Mouse (Mus musculus) liver, postnatal 0 days (tissue): ENCODE results near the gene Rbm33. TPM values are rescaled to one million over a fixed set of nuclear protein-coding genes. Genes with fewer than 3 reads are reported as not detected.

Experiments used
- ATAC-seq: fragments of 200-750 bp; cut with Nextera tagmentation; 2 replicates; pipeline ENCODE4 v1.8.0; 2017; ENCODE audit warnings: mild to moderate bottlenecking, moderate library complexity
- DNase-seq: peaks from one replicate; pipeline ENCODE4 v3.0.0-alpha.2; 2016
- H3K27ac ChIP-seq: fragments of 300-500 bp; sonication (generic); 2 replicates; pipeline ENCODE4 v1.5.1; 2014; ENCODE audit warnings: antibody characterized with exemption, moderate library complexity, mild to moderate bottlenecking, low read depth
- H3K27me3 ChIP-seq: fragments of 300-500 bp; sonication (generic); 2 replicates; pipeline ENCODE4 v1.6.1; 2014; ENCODE audit warnings: low read length, control low read depth, mixed read lengths; ENCODE audit not compliant: insufficient read depth
- H3K36me3 ChIP-seq: fragments of 300-500 bp; sonication (generic); replicated peaks from 2 replicates; pipeline ENCODE4 v1.6.1; 2014; ENCODE audit warnings: mild to moderate bottlenecking, control low read depth, low read length, moderate library complexity, mixed read lengths; ENCODE audit not compliant: insufficient read depth
- H3K4me1 ChIP-seq: fragments of 300-500 bp; sonication (generic); 2 replicates; pipeline ENCODE4 v1.6.1; 2014; ENCODE audit warnings: antibody characterized with exemption, mild to moderate bottlenecking, control low read depth; ENCODE audit not compliant: insufficient read depth
- H3K4me2 ChIP-seq: fragments of 300-500 bp; sonication (generic); 2 replicates; pipeline ENCODE4 v1.6.1; 2014; ENCODE audit warnings: low read depth, mild to moderate bottlenecking, low read length, moderate library complexity, mixed read lengths
- H3K4me3 ChIP-seq: fragments of 300-500 bp; sonication (generic); 2 replicates; pipeline ENCODE4 v1.5.1; 2014; ENCODE audit warnings: low read depth, low read length
- H3K9ac ChIP-seq: fragments of 300-500 bp; sonication (generic); replicated peaks from 2 replicates; pipeline ENCODE4 v1.6.1; 2014; ENCODE audit warnings: mild to moderate bottlenecking, moderate library complexity
- H3K9me3 ChIP-seq: fragments of 300-500 bp; sonication (generic); 2 replicates; pipeline ENCODE4 v1.6.1; 2016; ENCODE audit warnings: mild to moderate bottlenecking, control low read depth, low read length, mixed read lengths
- CTCF ChIP-seq: sonication (generic); IDR thresholded peaks from 2 replicates; pipeline ENCODE4 v1.5.1; 2016; ENCODE audit warnings: antibody characterized with exemption, low read depth
- EP300 ChIP-seq: IDR thresholded peaks from 2 replicates; pipeline ENCODE4 v1.6.1; 2016; ENCODE audit warnings: antibody characterized with exemption, low read depth, mild to moderate bottlenecking
- WGBS: fragments of 180-500 bp; shearing (Covaris S2); extraction: QIAGEN DNeasy Blood & Tissue Kit; methylation state at CpG from one replicate; pipeline ENCODE4 v1.1.7; 2014; ENCODE audit not compliant: insufficient replicate concordance; 5-methylcytosine and 5-hydroxymethylcytosine counted together
- polyA plus RNA-seq: library from polyadenylated mRNA; unstranded; fragments of >200 nt; fragmentation: Nextera tagmentation; extraction: Ambion mirVana; gene quantifications from 2 replicates; pipeline ENCODE4 v1.2.1, GENCODE M21; 2015

The Rbm33 gene
- polyA plus RNA-seq, result 4.4 and 5.4 TPM in 2 replicates

DNA sequence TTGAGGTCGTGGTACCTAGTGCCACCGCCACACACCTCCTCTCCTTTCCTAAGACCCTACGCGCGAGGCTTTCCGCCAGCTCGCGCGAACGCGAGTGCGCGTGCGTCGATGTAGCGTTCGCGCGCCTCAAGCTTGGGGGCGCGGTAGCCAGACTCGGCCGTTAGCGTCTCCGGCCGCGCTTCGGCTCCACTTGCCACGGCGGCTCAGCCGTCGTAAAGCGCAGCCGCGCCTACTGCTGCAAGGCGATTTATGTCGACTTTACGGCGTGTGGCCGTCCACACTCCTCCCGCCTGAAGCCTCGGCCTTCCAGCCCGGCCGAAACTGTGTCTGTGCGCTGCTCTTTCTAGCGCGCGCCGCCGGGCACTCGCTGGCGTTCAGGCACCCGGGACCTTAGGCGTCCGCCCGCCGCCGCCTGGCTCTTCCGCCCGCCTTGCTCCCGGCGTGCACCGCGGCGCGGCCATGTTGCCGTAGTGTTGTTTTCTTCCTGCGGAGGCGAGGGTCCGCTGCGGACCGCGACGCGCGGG is at the start of gene Rbm33:
Gene Rbm33, plus strand, starts transcription at position 400 of the 524 bp plus-strand sequence.
- ATAC-seq (peak; percentile 93), DNase-seq (peak; percentile 89)
- H3K27me3 ChIP-seq, result no peaks in the 10 kb centered on the region

GRCm38 (mm10) chr5:28267576-28267975 is 49.3 kb upstream of the Rbm33 start:
- no peak for ATAC-seq
- Histone ChIP-seq H3K4me1 (peaks cover 11% of the 10 kb centered on the region), H3K4me2 (no peak overlapping the region), H3K4me3 (no peak overlapping the region), H3K27ac (no peak overlapping the region), H3K36me3 (no peaks in the 10 kb centered on the region), H3K9me3 (no peaks in the 10 kb centered on the region), H3K9ac (no peak overlapping the region), H3K27me3 (no peaks in the 10 kb centered on the region)
- WGBS, result 37% methylated on average over 2 of the region's 2 CpGs
- DNase-seq, result no peak
- no peak for TF ChIP-seq CTCF
- TF ChIP-seq EP300, result no peak

More for the DNA sequence above, at the start of gene Rbm33:
- no peaks in the 10 kb centered on the region for H3K9me3 ChIP-seq
- 1% methylated on average over 67 of the region's 76 CpGs for WGBS
- peak within 1 kb of the TSS; percentile 100 for H3K27ac ChIP-seq
- H3K4me1 ChIP-seq, result peaks cover 16% of the 10 kb centered on the region
- peak within 1 kb of the TSS; percentile 100 for H3K9ac ChIP-seq
- H3K4me3 ChIP-seq, result peak within 1 kb of the TSS; percentile 98
- H3K4me2 ChIP-seq, result peak within 1 kb of the TSS; percentile 93
- TF ChIP-seq EP300 (no peak), CTCF (peak; percentile 28; the same call in 1 of the 2 replicates)
- H3K36me3 ChIP-seq, result no peaks in the 10 kb centered on the region

GRCm38 (mm10) chr5:28269469-28269991 is 47.4 kb upstream of the Rbm33 start:
- WGBS, result 14% methylated on average over 6 of the region's 6 CpGs
- no peak overlapping the region for H3K4me3 ChIP-seq

DNA sequence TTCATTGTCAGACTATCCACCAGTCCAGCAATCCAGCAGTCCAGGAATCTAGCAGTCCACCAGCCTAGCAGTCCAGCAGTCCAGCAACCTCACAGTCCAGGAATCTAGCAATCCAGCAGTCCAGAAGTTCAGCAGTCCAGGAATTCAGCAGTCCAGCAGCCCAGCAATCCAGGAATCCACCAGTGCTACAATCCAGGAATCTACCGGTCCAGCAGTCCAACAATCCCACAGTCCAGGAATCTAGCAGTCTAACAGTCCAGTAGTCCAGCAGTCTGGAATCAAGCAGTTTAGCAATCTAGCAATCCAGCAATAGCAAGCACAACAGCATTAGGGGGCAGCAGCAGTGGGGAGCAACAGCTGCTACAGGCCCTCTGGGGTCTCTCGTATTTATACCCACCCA is 44.1 kb upstream of the Rbm33 start:
- no peak for ATAC-seq
- H3K4me2 ChIP-seq, result no peak overlapping the region
- no peak for DNase-seq
- TF ChIP-seq CTCF (no peak), EP300 (no peak)
- peaks cover 11% of the 10 kb centered on the region for H3K4me1 ChIP-seq
- H3K36me3 ChIP-seq, result no peaks in the 10 kb centered on the region
- H3K9me3 ChIP-seq, result no peaks in the 10 kb centered on the region
- no peak overlapping the region for H3K27ac ChIP-seq
- no peaks in the 10 kb centered on the region for H3K27me3 ChIP-seq
- WGBS, result 71% methylated on average over 2 of the region's 2 CpGs
- H3K4me3 ChIP-seq, result no peak overlapping the region
- H3K9ac ChIP-seq, result no peak overlapping the region

More at GRCm38 (mm10) chr5:28269469-28269991, 47.4 kb upstream of the Rbm33 start:
- Histone ChIP-seq H3K36me3 (no peaks in the 10 kb centered on the region), H3K27ac (peak overlapping the region; percentile 77), H3K27me3 (no peaks in the 10 kb centered on the region), H3K9me3 (no peaks in the 10 kb centered on the region), H3K4me2 (peak overlapping the region; percentile 37), H3K4me1 (peaks cover 11% of the 10 kb centered on the region), H3K9ac (no peak overlapping the region)
- ATAC-seq, result peak; percentile 72
- DNase-seq, result peak; percentile 45
- TF ChIP-seq EP300 (0 out of 2 replicates have a peak, but pooled peaks have one; percentile 28), CTCF (no peak)

DNA sequence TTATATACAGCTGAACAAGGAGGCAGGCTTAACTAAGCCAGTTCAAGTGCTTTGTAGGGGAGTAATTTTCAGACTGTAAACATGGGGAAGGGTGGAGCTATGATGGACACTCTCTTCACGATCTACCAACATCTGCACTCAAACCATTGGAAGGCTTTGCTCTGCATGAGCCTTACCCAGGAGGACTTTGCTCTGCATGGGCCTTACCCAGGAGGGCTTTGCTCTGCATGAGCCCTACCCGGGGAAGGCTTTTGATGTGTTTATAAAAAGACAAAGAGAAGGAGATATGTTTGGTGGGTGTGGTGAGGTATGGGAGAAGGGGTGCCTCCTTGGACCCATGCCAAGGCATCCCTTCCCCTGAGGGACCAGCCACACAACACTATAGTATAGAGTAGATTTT is 39.6 kb upstream of the Rbm33 start:
- no peak overlapping the region for H3K4me2 ChIP-seq
- H3K27ac ChIP-seq, result no peak overlapping the region
- no peaks in the 10 kb centered on the region for H3K36me3 ChIP-seq
- whole genome bisulfite sequencing, result 54% methylated on average over 2 of the region's 2 CpGs
- no peak for ATAC-seq
- TF ChIP-seq CTCF (no peak), EP300 (no peak)
- H3K9ac ChIP-seq, result no peak overlapping the region
- H3K9me3 ChIP-seq, result no peaks in the 10 kb centered on the region
- H3K4me1 ChIP-seq, result no peaks in the 10 kb centered on the region
- H3K4me3 ChIP-seq, result no peak overlapping the region
- no peak for DNase-seq
- no peaks in the 10 kb centered on the region for H3K27me3 ChIP-seq

GRCm38 (mm10) chr5:28289111-28289510 is 27.8 kb upstream of the Rbm33 start:
- Histone ChIP-seq H3K4me3 (no peak overlapping the region), H3K4me1 (peaks cover 11% of the 10 kb centered on the region), H3K36me3 (no peaks in the 10 kb centered on the region), H3K4me2 (no peak overlapping the region), H3K27me3 (no peaks in the 10 kb centered on the region), H3K9ac (no peak overlapping the region), H3K9me3 (no peaks in the 10 kb centered on the region), H3K27ac (no peak overlapping the region)
- 70% methylated on average over 3 of the region's 3 CpGs for WGBS
- TF ChIP-seq EP300 (no peak), CTCF (no peak)
- DNase-seq, result no peak
- ATAC-seq, result no peak
